Mouse (Mus musculus) neural tube, postnatal 0 days (tissue): ENCODE results near the gene Shmt1. TPM values are rescaled to one million over a fixed set of nuclear protein-coding genes. Genes with fewer than 3 reads are reported as not detected.

Experiments
- polyA plus RNA-seq: library from polyadenylated mRNA; unstranded; fragments of >200 nt; fragmentation: Nextera tagmentation; extraction: Ambion mirVana; gene quantifications from 2 replicates; pipeline ENCODE4 v1.2.1, GENCODE M21; 2015

Gene Shmt1
- polyA plus RNA-seq = 4.0 and 6.0 TPM in 2 replicates

DNA sequence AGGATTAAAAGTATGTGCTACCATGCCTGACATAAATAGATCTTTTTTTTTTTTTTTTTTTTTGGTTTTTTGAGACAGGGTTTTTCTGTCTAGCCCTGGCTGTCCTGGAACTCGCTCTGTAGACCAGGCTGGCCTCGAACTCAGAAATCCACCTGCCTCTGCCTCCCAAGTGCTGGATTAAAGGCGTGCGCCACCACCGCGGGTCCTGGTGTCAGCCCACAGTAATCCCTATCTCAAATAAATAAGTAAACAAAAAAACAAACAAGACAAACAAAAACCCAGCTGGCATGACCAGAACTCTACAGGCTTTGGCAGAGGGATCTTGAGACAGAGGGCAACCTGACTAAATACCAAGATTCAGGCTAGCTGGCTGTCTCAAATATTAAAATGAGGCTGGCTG is at the start of gene Shmt1:
Shmt1 (minus strand) TSS at position 101 of the 400 bp plus-strand sequence.

DNA sequence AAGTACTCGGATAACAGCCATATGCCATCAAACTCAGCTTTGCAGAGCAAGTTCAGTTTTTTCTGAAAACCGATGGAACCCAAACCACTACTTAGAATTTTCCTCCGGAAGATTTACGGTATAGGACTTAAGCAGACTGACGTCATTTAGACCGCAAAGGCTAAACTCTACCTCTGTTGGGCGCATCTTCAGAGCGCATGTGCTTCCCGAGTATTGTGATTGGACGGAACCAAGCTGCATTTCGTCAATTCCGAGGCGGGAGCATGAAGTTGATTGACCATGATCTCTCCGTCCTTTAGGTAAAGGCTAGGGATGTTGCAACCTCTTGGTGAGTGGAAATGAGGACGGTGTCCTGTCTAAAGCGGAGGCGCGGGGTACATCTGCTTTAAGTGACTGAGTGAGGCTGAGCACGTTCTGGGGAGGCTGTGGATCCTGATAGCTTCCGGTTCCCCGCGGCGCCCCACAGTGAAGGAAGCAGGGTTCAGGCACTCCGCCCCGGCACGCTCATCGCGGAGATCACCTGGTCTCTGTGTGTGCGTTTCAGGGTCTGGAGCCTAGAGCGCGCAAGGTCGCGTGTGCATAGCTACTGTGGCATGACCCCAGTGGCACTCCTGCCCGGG is 19.0 kb upstream of the Shmt1 start, which contains the start of gene Dhrs7b:
Dhrs7b (plus strand) TSS at position 199 of the 620 bp plus-strand sequence.

GRCm38 (mm10) chr11:60776829-60777740 is 34.4 kb downstream of the Shmt1 start, which contains the start of the genes Top3a and Smcr8:
Top3a (minus strand) TSS chr11:60777365.
Smcr8 (plus strand) TSS chr11:60777524.

Other genes with a start within 250 kb of the Shmt1 start
- gene Llgl1, start 112.0 kb downstream of the Shmt1 start, polyA plus RNA-seq = 28.1 and 31.3 TPM in 2 replicates
- 51.7 and 59.7 TPM in 2 replicates for gene Flii, start 84.5 kb downstream of the Shmt1 start, polyA plus RNA-seq
- 22.4 and 22.6 TPM in 2 replicates for gene Mief2, start 83.3 kb downstream of the Shmt1 start, polyA plus RNA-seq
- gene Top3a, start 34.4 kb downstream of the Shmt1 start, polyA plus RNA-seq = 4.6 and 5.5 TPM in 2 replicates
- 2.9 and 3.6 TPM in 2 replicates for gene Smcr8, start 34.2 kb downstream of the Shmt1 start, polyA plus RNA-seq
- gene Dhrs7b, start 18.9 kb upstream of the Shmt1 start, polyA plus RNA-seq = 36.0 and 38.9 TPM in 2 replicates
- 49.8 and 60.0 TPM in 2 replicates for gene Tmem11, start 67.6 kb upstream of the Shmt1 start, polyA plus RNA-seq
- gene Natd1, start 103.0 kb upstream of the Shmt1 start, polyA plus RNA-seq = 11.6 and 14.0 TPM in 2 replicates
- gene Map2k3, start 120.3 kb upstream of the Shmt1 start, polyA plus RNA-seq = 24.3 and 24.4 TPM in 2 replicates
- 3.2 and 4.3 TPM in 2 replicates for gene Kcnj12, start 210.8 kb upstream of the Shmt1 start, polyA plus RNA-seq